Mouse (Mus musculus): ENCODE measurements around the gene Ddah1.

Gene Ddah1

DNA sequence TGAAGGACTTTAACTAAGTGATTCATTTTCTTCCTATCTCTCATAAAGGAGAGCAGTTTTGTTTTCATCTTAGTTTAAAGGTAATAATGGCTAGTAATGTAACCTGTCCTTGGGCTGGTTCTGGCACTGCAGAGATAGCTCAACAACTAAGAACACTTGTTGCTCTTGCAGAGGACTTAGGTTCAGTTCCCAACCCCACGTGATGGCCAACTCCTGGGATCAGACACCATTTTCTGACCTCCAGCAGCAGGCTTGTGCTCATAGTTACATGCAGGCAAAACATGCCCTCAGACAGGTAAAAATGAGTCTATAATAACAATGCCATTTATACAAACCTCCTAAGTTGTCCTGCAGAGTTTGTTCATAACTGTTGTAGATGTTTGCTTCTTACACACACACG, 5.9 kb downstream of the Ddah1 start:
- DNase-seq (ENCODE audit: low spot score in 2 of 2) = no peak

DNA sequence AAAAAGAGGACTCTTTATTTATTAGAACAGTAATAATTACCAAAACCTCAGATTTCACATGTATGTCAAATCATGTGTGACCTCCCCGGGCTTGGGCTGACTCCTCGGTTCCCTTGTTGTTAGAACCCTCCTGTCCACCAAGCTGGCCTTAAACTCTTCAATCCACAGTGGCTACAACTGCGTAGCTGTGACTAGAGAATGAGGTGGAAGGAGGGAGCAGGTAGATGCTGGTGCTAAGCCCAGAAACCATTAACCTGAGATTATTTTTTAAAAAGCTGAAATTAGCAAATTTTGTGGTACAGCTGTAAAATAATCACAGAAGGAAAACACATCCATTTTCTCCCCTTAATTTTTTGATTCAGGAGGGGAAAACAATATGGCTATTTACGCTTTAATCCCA, 10.0 kb downstream of the Ddah1 start:
- no peak for DNase-seq (ENCODE audit: low spot score in 2 of 2)

DNA sequence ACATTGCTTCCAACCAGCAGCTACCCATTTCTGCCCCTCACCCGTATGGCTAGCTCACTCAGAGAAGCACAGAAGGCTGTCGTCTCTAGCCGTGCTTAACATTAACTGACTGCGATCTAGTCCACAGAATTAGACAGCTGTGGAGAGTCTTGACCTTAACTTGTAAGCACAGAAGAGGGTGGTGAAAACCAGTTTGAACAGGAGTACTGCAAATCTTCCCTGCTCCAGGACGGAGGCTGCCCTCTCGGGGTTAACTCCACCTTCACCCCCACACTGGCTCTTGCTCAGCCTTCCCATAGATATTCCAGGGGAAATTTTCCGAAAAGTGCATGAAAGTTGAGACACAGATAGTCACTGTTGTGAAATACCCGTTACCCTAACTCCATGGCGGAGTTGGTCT, 14.9 kb downstream of the Ddah1 start:
- DNase-seq (ENCODE audit: low spot score in 2 of 2) = no peak

GRCm38 (mm10) chr3:145774336-145774735, 15.9 kb downstream of the Ddah1 start:
- no peak for DNase-seq (ENCODE audit: low spot score in 2 of 2)

GRCm38 (mm10) chr3:145775236-145775635, 16.8 kb downstream of the Ddah1 start:
- no peak for DNase-seq (ENCODE audit: low spot score in 2 of 2)

- no peak for DNase-seq (ENCODE audit: low spot score in 2 of 2)
Observed at GRCm38 (mm10) chr3:145775862-145776261, 17.4 kb downstream of the Ddah1 start.

DNA sequence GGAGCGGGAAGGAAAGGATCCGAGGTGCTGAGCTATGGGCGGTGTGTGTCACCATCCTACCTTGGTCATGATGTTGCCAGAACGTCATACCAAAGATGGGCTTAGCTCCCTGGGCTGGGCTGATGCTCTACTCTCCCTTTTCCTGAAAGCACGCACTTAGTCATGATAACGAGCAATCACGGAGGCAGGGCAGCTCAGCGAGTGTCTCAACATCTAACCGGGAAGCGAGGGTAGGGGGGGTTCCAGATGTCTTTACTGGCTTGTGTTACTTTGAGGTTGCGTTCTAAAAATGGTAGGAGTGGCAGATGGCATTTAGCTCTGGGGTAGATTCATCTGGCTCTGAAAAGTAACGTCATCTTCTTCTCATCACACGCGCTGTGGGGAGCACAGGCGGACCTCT, 18.5 kb downstream of the Ddah1 start:
- DNase-seq (ENCODE audit: low spot score in 2 of 2) = no peak

- no peak for DNase-seq (ENCODE audit: low spot score in 2 of 2)
Observed at GRCm38 (mm10) chr3:145778406-145778922, 20.0 kb downstream of the Ddah1 start.

GRCm38 (mm10) chr3:145779279-145779973, 21.0 kb downstream of the Ddah1 start:
- no peak for DNase-seq (ENCODE audit: low spot score in 2 of 2)

DNA sequence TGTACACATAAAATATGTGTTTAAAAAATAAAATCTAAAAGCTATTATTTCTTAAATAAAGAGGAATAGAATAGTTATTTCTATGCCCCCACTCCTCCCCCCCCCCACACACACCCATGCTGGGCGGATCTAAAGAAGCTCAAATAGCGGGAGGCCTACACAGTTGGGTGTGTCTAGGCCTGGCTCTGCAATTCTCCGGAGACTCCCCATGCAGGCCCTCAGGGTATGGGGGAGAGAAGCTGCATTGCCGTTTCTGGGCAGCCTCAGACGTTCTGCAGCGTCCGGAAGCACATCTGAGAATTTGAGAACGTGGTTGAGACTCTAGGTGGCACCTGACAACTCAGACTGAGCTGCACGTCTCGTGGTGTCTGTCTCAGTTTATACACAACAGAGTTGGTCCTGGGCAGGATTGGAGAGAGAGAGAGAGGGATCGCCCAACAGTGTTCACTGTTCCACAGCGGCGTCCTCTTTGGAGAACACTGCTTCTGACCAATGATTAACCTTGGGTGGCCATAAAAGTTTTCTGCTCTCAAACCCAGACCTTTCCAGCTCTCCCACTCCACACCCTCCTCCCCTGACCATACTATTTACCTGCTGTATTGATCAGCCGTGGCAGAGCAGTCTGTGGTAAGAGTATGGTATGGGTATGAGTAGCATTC, 22.4 kb downstream of the Ddah1 start:
- no peak for DNase-seq (ENCODE audit: low spot score in 2 of 2)

DNA sequence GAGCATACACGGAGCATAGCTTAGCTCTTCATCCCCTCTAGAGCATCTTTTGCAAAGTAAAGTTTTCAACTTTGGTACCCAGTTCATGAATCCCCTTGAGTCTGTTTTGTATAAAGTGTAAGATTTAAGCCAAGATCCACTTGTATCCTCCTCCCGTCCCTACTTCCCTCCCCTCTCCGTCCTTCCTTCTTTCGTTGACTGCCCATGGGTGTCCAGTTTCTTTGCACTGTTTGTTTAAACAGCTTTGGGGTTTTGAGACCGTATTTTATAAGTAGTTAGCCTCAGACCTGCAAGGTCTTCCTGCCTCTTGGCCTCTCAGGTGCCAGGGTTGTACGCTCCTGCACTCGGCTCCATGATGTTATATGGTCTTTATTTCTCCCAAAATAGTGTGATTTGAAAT, 26.8 kb downstream of the Ddah1 start:
- DNase-seq (ENCODE audit: low spot score in 2 of 2) = no peak

DNA sequence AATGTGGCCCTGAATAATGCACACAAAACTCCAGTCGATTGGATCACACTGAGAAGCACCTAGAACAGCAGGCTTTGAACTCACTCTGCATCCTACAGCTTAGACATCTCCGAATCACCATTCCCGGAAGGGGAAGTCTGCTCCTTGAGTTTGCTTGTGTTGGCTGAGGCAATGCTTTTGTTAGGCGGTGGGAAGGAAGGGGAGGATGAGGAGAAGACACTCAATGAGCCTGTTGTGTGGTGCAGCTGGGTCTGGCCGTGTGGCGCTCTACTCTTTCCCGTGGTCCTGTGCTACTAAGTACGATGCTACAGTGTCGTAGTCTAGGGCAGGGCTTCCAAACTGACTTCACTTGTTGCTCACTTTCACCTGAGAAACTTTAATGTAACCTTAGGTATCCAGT, 28.8 kb downstream of the Ddah1 start:
- no peak for DNase-seq (ENCODE audit: low spot score in 2 of 2)

DNA sequence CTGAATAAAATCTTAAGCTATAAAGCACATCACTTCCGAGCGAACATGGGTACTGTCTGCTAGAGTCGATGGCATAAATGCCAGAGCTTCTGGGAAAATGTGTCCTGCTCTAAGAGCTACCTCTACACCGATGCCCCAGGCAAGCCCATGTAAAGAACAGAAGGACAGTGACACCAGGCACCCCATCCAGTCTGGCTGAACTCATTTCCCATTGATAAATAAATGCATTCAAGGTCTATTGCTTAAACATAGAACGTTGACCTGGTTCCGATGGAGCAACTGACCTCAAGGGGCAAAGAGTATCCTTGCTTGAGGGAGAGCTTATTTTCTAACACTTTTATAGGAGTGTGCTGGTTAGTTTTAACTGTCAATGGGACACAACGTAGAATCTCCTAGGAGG, 30.6 kb downstream of the Ddah1 start:
- no peak for DNase-seq (ENCODE audit: low spot score in 2 of 2)

GRCm38 (mm10) chr3:145790233-145790632, 31.8 kb downstream of the Ddah1 start:
- no peak for DNase-seq (ENCODE audit: low spot score in 2 of 2)

DNA sequence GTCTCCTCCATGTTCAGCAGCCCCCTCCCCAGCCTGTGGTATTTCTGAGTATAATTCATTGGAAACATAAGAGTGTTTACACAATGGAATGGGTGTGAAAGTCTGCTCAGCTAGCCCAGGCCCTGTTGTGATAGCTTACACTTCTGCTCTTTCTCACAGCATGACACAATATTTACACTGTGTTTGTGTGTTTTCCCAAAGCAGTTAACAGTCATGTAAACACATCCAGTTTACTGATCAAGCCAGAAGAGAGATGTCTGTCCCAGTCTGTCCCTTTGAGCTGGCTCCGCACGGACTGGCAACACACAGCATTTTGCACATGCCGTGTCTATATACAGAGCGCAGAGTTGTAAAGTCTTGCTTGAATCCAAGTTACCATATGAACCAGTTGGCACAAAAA, 32.2 kb downstream of the Ddah1 start:
- no peak for DNase-seq (ENCODE audit: low spot score in 2 of 2)

- no peak for DNase-seq (ENCODE audit: low spot score in 2 of 2)
Observed at GRCm38 (mm10) chr3:145794355-145794754, 35.9 kb downstream of the Ddah1 start.

DNA sequence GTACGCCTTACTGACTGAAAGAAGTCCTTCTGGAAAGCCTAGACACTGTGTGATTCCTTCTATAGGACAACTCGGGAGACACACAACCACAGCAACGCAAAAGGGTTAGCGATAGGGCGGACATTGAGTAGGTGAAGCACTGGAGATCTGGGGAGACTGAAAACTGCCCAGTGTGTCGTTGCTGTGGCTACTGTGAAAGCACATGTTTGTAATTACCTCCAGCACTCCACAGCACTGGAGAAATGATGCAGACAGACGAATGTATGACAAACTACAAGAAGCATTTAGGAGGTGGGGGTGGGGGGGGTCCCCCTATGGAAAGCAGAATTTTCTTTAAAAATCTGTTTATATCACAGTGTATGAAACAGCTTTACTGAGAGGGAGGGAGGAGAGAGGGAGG, 37.4 kb downstream of the Ddah1 start:
- DNase-seq (ENCODE audit: low spot score in 2 of 2) = no peak

DNA sequence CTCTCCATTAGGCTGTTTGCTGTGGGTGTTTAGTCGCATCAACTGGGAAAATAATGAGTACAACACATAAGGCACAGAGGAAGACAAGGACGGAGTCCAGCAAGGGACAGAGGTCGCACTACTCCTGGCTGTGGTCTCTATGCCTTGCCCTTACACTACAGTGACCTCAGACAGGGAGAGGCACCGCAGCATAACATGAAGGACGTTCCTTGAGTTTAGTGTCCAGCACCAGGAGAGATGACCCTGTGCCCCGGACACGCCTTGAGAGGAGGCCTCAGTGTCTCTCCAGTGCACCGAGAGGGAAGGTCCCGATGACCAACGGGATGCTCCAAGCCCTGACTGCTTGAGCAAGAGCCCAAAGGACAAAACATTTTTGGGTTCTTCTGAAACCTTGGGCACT, 39.6 kb downstream of the Ddah1 start:
- DNase-seq (ENCODE audit: low spot score in 2 of 2) = no peak

DNA sequence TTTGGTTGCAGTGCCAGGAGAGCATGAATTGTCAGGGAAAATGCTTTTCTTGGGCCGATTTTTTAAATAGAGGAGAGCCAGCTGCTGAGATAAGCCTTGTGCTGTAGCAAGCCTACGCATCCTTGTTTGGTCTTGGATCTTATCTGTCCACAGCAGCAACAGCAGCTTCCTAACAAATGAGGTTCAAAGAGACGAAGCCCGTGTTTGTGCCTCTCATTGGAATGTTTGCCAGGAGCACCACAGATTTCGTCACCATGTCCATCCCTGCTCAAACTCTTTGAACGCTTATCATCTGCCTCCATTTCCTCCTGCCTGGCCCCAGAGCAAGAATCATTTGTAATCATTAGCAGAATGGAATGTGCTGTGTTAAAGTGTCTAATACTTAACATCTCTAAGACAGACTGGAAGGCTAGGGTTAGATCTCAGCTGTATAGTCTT, 40.3 kb downstream of the Ddah1 start:
- DNase-seq (ENCODE audit: low spot score in 2 of 2) = no peak

- no peak for DNase-seq (ENCODE audit: low spot score in 2 of 2)
Observed at GRCm38 (mm10) chr3:145799365-145799764, 40.9 kb downstream of the Ddah1 start.

- no peak for DNase-seq (ENCODE audit: low spot score in 2 of 2)
Observed at GRCm38 (mm10) chr3:145802106-145802505, 43.6 kb downstream of the Ddah1 start.

GRCm38 (mm10) chr3:145805848-145806247, 47.4 kb downstream of the Ddah1 start:
- DNase-seq (ENCODE audit: low spot score in 2 of 2) = no peak

GRCm38 (mm10) chr3:145806502-145806901, 48.0 kb downstream of the Ddah1 start:
- DNase-seq (ENCODE audit: low spot score in 2 of 2) = no peak
